Mouse (Mus musculus) kidney, embryonic 16.5 days (tissue): Measurements from ENCODE around the gene Mindy2. TPM values are rescaled to one million over a fixed set of nuclear protein-coding genes. Genes with fewer than 3 reads are reported as not detected.

ENCODE experiments used
- ATAC-seq: fragments of 200-750 bp; cut with Nextera tagmentation; 2 replicates; pipeline ENCODE4 v1.8.0; 2017; ENCODE audit warnings: moderate TSS enrichment; ENCODE audit not compliant: low FRiP score, low TSS enrichment
- H3K27ac ChIP-seq: fragments of 300-500 bp; sonication (generic); 2 replicates; pipeline ENCODE4 v1.5.1; 2014; ENCODE audit warnings: low read length
- H3K27me3 ChIP-seq: fragments of 300-500 bp; sonication (generic); 2 replicates; pipeline ENCODE4 v1.6.1; 2014; ENCODE audit warnings: low read length, control low read depth, mixed read lengths; ENCODE audit not compliant: insufficient read depth
- H3K36me3 ChIP-seq: fragments of 300-500 bp; sonication (generic); 2 replicates; pipeline ENCODE4 v1.6.1; 2014; ENCODE audit warnings: low read length, control low read depth, mixed read lengths; ENCODE audit not compliant: insufficient read depth
- H3K4me1 ChIP-seq: fragments of 300-500 bp; sonication (generic); 2 replicates; pipeline ENCODE4 v1.6.1; 2014; ENCODE audit warnings: low read length, control low read depth, mixed read lengths; ENCODE audit not compliant: insufficient read depth
- H3K4me2 ChIP-seq: fragments of 300-500 bp; sonication (generic); replicated peaks from 2 replicates; pipeline ENCODE4 v1.6.1; 2014; ENCODE audit warnings: low read depth, low read length
- H3K4me3 ChIP-seq: fragments of 300-500 bp; sonication (generic); 2 replicates; pipeline ENCODE4 v1.5.1; 2014; ENCODE audit warnings: mild to moderate bottlenecking, low read length
- H3K9ac ChIP-seq: fragments of 300-500 bp; sonication (generic); replicated peaks from 2 replicates; pipeline ENCODE4 v1.6.1; 2014; ENCODE audit warnings: low read length
- H3K9me3 ChIP-seq: fragments of 300-500 bp; sonication (generic); 2 replicates; pipeline ENCODE4 v1.6.1; 2016; ENCODE audit warnings: low read length, control low read depth
- WGBS: fragments of 180-500 bp; shearing (Covaris S2); extraction: QIAGEN DNeasy Blood & Tissue Kit; methylation state at CpG from one replicate; pipeline ENCODE4 v1.1.7; 2014; 5-methylcytosine and 5-hydroxymethylcytosine counted together
- polyA plus RNA-seq: library from polyadenylated mRNA; unstranded; fragments of >200 nt; fragmentation: Nextera tagmentation; extraction: Ambion mirVana; gene quantifications from 2 replicates; pipeline ENCODE4 v1.2.1, GENCODE M21; 2015

Mindy2 gene
- 8.8 and 10.3 TPM in 2 replicates for polyA plus RNA-seq

DNA sequence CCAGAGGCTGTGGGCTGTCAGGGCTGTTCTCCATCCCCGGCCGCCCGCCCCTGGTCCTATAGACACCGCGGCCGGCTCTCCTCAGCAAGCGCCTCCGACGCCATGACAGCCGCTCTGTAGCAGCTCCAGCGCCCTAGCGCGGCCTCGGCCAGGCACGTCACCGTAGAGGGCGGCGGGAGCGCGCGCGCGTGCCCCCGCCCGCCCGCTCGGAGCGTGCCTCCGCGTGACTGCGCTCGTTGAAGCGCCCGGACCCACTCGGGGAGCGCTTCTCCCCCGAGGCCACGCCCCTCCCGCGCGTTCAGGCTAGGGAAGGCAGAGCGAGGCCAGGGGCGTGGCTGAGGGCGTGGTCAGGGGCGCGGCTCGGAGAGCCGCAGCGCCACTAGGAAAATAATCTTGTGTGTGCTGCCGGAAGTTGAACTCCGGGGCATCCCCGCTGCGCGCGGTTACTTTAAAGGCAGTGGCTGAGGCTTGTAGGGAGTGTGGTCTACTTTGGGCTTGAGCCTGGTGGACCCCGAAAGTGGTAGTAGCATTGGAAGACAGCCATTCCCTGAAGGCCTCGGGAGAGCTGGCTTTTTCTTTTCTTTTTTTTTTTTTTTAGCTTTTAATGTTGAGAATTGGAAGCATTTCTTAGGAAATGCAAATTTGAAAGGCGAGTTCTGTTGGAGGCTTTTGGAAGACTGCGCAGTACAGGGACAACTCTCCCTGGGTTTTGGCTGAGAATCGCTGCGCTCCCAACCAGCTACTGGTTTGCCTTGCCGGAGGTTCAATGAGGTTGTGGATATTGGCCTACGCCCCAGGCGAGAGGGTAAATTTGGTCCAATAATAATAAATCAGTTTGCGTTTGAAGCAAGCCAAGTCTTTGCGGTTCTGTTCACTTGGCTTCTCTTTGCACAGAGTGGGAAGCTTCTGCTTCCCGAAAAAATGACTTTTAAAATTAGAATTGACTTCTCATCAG is at the start of gene Mindy2:
TSS of gene Mindy2 (minus strand) at position 162 of the 955 bp plus-strand sequence.
- H3K4me1 ChIP-seq: peaks cover 22% of the 10 kb centered on the region
- H3K27ac ChIP-seq: peak within 1 kb of the TSS; percentile 97
- no peaks in the 10 kb centered on the region for H3K9me3 ChIP-seq
- WGBS: 1% methylated on average over 55 of the region's 67 CpGs
- H3K36me3 ChIP-seq: no peaks in the 10 kb centered on the region
- H3K4me2 ChIP-seq: peak within 1 kb of the TSS; percentile 89
- H3K4me3 ChIP-seq: peak within 1 kb of the TSS; percentile 92
- H3K27me3 ChIP-seq: no peaks in the 10 kb centered on the region
- peak; percentile 98 for ATAC-seq
- peak within 1 kb of the TSS; percentile 91 for H3K9ac ChIP-seq

DNA sequence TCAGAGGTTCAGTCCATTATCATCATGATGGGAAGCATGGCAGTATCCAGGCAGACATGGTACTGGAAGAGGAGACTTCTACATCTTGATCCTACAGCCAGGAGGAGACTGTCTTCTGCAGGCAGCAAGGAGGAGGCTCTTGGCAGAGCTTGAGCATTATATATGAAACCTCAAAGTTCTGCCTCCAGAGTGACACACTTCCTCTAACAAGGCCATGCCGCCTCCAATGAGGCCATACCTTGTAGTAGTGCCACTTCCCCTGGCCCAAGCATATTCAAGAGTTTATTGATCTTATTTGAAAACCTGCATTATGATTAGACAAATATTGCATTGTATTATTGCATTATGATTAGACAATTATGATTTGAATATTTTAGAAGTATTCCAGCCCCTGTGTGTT is 49.5 kb upstream of the Mindy2 start:
- H3K36me3 ChIP-seq: peaks cover 3% of the 10 kb centered on the region; the same call in 1 of the 2 replicates
- no peaks in the 10 kb centered on the region for H3K27me3 ChIP-seq
- no peak overlapping the region for H3K9ac ChIP-seq
- ATAC-seq: no peak
- H3K4me1 ChIP-seq: no peaks in the 10 kb centered on the region
- H3K9me3 ChIP-seq: no peaks in the 10 kb centered on the region
- H3K4me2 ChIP-seq: no peak overlapping the region
- no peak overlapping the region for H3K4me3 ChIP-seq
- 91% methylated on average over 1 of the region's 1 CpGs for WGBS
- no peak overlapping the region for H3K27ac ChIP-seq

DNA sequence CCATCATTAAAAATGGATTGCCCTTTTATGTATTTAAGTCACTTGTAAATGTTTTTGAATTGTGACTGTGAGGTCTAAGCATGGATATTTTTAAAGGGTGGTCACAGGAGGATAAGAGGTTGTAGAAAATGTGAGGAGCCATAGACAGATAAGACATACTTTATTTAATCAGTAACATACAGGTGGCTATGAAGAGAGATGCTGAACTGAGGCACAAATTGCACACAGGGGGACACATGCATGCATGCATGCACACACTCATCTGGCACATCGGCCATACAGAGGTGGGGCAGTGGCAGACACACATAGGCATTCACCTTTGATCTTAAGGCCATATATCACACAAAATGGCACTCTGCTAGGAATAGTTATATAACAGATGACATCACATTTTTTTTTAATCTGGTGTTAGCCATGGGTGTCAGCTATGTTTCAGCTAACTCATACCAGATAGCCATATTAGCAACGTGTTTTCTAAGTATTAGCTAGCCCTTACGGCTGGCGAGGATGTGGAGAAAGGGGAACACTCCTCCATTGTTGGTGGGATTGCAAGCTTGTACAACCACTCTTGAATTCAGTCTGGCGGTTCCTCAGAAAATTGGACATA is 46.7 kb upstream of the Mindy2 start:
- H3K4me1 ChIP-seq: no peaks in the 10 kb centered on the region
- 88% methylated on average over 5 of the region's 5 CpGs for WGBS
- ATAC-seq: no peak
- H3K9ac ChIP-seq: no peak overlapping the region
- no peak overlapping the region for H3K27ac ChIP-seq
- no peak overlapping the region for H3K4me3 ChIP-seq
- H3K9me3 ChIP-seq: no peaks in the 10 kb centered on the region
- peaks cover 3% of the 10 kb centered on the region; the same call in 1 of the 2 replicates for H3K36me3 ChIP-seq
- no peaks in the 10 kb centered on the region for H3K27me3 ChIP-seq
- no peak overlapping the region for H3K4me2 ChIP-seq

DNA sequence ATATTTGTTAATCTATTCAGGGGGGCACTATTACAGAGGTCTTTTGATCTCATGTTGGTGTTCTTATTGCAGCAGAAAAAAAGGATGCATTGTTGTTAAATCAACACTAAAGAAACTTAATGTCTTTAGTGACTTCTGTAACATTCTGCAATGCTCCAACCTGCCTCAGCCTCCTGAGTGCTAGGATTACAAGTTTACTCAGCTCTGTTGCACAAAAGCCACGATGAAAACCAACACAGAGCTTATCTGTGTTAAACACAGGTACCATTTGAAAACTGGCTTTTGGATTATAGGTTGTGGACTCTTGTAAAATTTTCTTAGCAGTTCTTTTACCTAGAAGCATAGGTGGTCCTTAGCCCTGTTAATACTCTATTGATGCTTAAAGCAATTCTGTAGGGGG is 41.1 kb upstream of the Mindy2 start:
- H3K27ac ChIP-seq: no peak overlapping the region
- no peaks in the 10 kb centered on the region for H3K9me3 ChIP-seq
- H3K4me3 ChIP-seq: no peak overlapping the region
- WGBS: 88% methylated on average over 1 of the region's 1 CpGs
- no peak overlapping the region for H3K9ac ChIP-seq
- H3K4me2 ChIP-seq: no peak overlapping the region
- ATAC-seq: no peak
- H3K27me3 ChIP-seq: no peaks in the 10 kb centered on the region
- H3K4me1 ChIP-seq: no peaks in the 10 kb centered on the region
- H3K36me3 ChIP-seq: no peaks in the 10 kb centered on the region

DNA sequence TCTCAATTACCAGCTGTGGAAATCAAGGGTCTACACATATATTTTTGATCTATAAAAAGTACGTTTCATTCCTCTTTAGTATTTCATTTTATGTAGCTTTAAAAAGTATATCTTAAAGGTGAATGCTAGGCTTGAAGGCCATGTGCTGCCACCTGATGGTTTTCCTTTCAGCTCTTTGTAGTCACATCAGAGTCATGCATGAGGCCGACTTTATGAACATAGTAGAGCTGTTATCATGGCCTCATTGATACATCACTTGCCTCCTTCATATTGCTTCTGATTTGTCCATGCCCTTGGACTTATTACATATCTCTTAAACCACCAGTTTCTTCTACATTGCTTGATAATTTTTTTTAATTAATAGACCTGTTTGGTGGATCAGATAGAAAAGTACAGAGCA is 38.7 kb upstream of the Mindy2 start:
- Histone ChIP-seq H3K36me3 (no peaks in the 10 kb centered on the region), H3K4me1 (peaks cover 6% of the 10 kb centered on the region; the same call in 1 of the 2 replicates), H3K27me3 (no peaks in the 10 kb centered on the region), H3K27ac (no peak overlapping the region), H3K4me3 (no peak overlapping the region), H3K9me3 (no peaks in the 10 kb centered on the region), H3K4me2 (no peak overlapping the region), H3K9ac (no peak overlapping the region)
- 90% methylated on average over 2 of the region's 2 CpGs for WGBS
- no peak for ATAC-seq

DNA sequence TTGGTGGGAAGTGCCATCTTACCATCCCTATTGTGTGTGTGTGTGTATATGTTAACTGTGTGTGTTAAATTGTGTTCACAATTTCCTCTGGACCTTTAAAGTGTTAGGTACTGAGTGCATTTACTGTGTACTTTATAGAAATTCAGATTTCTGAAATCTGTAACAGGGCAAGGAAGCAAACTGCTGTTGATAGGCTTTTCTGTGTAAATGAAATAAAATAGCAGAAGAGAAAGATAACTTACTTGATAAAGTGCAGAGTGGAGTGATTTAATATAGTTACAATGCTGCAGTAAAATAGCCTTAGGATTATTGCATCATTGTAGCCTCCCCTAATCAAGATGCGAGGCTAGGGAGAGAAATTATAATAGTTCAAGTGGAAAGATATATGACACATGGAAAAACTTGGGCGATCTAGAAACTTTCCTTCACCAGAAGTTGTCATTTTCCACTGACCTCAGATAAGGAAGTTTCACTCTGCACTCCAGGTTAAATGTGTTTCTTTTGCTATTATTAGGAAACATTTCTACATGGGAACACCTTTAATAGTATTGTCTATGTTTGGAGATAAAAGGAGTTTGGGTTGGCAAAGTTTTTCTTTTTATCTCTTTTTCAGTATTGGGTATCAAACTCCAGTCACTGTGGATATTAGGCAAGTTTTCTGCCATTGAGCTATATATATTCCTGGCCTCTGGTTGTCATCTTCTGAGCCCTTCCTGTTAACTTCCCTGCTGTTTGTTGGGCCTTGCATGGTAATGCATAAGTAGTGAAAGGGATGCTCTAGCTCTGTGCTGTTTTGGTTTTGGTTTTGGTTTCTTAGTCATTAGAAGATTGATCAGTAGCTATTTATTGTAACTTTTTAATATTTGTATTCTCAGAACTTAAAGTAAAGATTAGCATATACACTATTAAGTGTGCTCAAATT is 35.1 kb upstream of the Mindy2 start:
- H3K36me3 ChIP-seq: no peaks in the 10 kb centered on the region
- peaks cover 6% of the 10 kb centered on the region; the same call in 1 of the 2 replicates for H3K4me1 ChIP-seq
- no peak overlapping the region for H3K27ac ChIP-seq
- WGBS: 57% methylated on average over 2 of the region's 2 CpGs
- H3K9ac ChIP-seq: no peak overlapping the region
- no peaks in the 10 kb centered on the region for H3K9me3 ChIP-seq
- no peak overlapping the region for H3K4me2 ChIP-seq
- no peak overlapping the region for H3K4me3 ChIP-seq
- ATAC-seq: no peak
- H3K27me3 ChIP-seq: no peaks in the 10 kb centered on the region

DNA sequence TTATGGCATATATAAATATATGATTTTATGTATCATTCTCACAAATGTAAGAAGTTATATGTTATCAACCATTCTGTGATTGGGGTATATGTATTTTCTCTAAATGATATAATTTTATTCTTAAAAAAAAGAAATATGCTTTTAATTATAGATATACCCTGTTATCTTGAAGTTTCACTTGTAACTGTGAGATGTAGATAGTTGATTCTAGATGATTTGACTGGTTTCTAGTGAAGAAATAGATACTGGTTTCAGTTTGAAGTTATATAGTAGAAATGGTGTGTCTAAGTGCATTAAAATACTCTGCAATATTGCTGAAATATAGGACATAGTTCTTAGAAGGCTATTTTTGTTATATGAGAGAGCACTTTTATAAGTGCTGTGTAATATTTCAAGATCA is 33.6 kb upstream of the Mindy2 start:
- Histone ChIP-seq H3K36me3 (no peaks in the 10 kb centered on the region), H3K9me3 (no peaks in the 10 kb centered on the region), H3K4me2 (no peak overlapping the region), H3K27ac (no peak overlapping the region), H3K9ac (no peak overlapping the region), H3K4me1 (peaks cover 6% of the 10 kb centered on the region; the same call in 1 of the 2 replicates), H3K4me3 (no peak overlapping the region), H3K27me3 (no peaks in the 10 kb centered on the region)
- ATAC-seq: no peak

DNA sequence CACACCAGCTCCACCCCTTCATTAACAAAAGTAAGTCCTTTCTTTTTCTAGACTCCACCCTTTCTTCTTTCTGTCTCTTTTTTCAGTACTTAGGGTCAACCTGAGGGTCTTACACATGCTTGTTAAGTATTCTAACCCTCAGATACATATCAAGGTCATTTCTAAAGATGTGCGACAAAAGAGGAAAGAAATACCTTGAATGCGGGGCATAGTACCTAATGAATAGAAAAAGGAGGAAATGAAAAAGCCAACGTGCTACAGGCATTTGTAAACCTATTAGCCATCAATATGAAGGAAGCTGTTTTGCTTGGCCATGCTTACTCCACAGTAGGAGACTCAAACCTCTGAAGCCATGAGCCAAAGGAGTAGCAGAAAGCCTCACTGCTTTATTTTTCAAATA is 33.0 kb upstream of the Mindy2 start:
- Histone ChIP-seq H3K9ac (no peak overlapping the region), H3K36me3 (no peaks in the 10 kb centered on the region), H3K27me3 (no peaks in the 10 kb centered on the region), H3K4me1 (peaks cover 6% of the 10 kb centered on the region; the same call in 1 of the 2 replicates), H3K27ac (no peak overlapping the region), H3K4me2 (no peak overlapping the region), H3K9me3 (no peaks in the 10 kb centered on the region), H3K4me3 (no peak overlapping the region)
- ATAC-seq: no peak
- WGBS: 72% methylated on average over 3 of the region's 3 CpGs

DNA sequence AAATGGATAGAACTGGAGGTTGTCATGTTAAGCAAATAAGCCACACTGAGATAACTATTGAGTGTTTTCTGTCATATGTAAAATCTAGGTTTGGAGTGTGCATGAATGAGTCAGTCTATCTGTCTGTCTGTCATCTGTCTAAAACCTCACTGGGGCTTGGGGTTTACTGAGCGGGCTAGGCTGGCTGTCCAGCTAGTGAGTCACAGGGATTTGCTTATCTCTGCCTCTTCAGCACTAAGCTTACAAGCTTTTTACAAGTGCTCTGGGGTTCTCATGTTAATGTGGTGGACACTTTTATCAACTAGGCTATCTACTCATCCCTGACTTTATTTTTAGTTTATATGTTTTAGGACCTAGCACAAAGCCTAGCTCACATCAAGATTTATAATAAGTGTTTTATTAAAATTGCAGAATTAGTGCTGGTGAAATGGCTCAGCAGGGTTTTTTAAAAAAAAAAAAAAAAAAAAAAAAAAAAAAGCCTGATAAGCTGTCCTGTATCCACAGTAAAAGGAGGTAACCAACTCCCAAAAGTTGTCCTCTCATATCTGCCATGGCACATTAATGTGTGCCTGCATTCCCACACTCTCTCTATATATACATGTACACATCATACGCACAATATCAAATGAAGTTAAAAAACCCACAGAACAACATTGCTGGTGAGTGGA is 31.5 kb upstream of the Mindy2 start:
- 96% methylated on average over 2 of the region's 2 CpGs for WGBS
- no peak overlapping the region for H3K4me3 ChIP-seq
- no peak overlapping the region for H3K9ac ChIP-seq
- H3K9me3 ChIP-seq: no peaks in the 10 kb centered on the region
- no peaks in the 10 kb centered on the region for H3K27me3 ChIP-seq
- no peak overlapping the region for H3K27ac ChIP-seq
- no peak for ATAC-seq
- peaks cover 6% of the 10 kb centered on the region; the same call in 1 of the 2 replicates for H3K4me1 ChIP-seq
- no peaks in the 10 kb centered on the region for H3K36me3 ChIP-seq
- no peak overlapping the region for H3K4me2 ChIP-seq
